Mouse (Mus musculus) lung, postnatal 36 days (tissue): ENCODE measurements around the gene Ptpra.
"Not testable (repeated sequence)": the region's sequence is repeated elsewhere in the genome, so short reads cannot be mapped to it uniquely, and the experiment has no call there.

Source experiments
- DNase-seq: peaks from one replicate; pipeline ENCODE4 v3.0.0; 2022; ENCODE audit warnings: mixed read lengths

Ptpra gene

DNA sequence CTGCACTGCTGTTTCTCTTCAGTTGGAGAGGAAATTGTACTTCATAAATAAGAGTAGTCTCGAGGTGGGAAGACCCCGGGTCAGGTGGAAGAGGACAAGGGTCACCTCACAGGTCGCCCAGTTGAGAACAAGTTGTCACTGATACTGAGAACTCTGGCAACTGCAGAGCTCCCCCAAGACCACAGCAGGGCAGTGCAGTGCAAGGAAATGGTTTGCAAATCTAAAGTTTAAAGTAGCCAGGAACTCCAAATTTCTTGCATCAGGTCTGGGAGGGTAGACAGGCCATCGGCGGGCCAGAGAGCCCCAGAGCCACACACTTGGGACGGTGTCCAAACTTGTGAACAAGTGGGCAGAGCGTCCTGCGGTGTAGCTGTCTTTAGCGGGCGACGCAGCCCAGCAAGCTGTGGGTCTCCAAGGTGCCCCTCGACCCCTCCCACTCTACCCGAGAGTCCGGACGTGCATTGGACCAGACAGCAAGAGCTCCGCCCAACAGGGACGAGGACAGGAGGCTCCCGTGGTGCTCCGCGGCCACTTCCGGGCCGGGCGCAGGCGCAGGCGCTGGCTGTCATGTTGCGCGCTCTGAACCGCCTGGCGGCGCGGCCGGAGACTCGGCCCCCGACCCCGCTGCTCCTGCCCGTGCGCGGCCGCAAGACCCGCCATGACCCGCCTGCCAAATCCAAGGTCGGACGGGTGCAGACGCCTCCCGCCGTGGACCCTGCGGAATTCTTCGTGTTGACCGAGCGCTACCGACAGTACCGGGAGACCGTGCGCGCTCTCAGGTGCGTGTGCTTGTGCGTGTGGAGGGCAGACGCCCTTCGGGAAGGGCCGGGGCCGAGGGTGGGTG lies 113.4 kb downstream of the Ptpra start, which contains the start of gene Mrps26:
Gene Mrps26 (plus strand): TSS at position 531 of the 844 bp plus-strand sequence.
- DNase-seq = peak; percentile 97

DNA sequence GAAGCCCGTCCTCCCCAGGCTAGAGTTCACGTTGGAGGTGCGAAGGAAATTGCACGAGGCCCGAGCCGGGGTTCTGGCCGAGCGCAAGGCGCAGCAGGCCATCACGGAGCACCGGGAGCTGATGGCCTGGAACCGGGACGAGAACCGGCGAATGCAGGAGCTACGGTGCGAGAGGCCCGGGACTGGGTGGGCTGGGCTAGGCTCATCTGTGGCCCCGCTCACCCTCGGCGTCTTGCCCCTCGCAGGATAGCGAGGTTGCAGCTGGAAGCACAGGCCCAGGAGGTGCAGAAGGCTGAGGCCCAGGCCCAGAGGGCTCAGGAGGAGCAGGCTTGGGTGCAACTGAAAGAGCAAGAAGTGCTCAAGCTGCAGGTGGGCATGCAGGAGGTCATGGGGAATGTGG lies 114.0 kb downstream of the Ptpra start:
- DNase-seq = no peak

DNA sequence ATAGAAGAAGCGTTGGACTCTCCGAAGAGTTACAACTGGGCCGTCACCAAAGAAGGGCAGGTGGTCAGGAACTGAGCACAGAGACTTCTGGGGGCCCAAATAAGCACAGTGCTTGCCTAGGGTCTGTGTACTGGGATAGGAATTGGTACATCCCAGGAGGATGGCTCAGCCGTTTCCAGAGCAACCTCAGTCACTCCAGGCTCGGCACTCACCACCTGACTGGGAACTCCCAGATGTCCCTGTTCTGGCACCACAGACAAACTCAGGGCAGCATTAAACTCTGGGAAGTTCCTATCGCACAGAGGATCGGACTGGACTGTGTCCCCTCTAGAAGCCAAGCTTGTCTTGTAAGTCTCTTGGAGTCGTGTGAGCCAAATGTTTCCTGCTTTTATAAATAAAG lies 114.9 kb downstream of the Ptpra start:
- DNase-seq = no peak

DNA sequence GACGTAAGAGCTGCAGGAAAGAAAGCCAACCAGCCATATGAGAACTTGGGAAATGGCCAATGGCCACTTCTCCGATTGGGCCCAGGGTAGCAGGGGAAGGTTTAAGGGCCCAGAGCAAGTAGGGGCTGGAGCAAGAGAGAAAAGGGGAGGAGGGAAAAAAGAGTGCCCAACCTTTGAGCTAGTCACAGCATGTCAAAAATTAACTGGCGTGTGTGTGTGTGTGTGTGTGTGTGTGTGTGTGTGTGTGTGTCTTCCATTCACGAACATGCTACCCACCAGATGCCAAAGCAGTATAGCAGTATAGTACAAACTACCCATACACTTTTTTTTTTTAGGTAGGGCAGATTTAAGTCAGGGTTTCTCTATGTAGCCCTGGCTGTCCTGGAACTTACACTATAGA lies 118.8 kb downstream of the Ptpra start:
- no peak for DNase-seq

DNA sequence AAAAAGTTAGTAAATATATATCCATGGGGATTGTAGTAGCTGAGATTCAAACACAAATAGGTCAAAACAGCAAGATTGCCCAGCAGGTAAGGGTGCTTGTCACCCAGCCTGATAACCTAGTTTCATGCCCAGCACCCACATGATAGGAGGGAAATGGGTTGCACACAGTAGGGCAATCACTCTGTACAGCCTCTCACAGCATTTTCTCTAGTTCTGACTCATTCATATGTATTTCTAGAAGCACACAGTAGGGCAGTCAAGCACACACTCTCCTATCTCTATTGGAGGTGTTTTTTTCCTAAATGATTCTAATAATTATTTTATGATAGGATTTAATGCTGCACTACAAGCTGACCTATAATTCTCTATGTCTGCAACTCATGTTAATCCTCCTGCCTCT lies 119.8 kb downstream of the Ptpra start:
- DNase-seq = no peak

DNA sequence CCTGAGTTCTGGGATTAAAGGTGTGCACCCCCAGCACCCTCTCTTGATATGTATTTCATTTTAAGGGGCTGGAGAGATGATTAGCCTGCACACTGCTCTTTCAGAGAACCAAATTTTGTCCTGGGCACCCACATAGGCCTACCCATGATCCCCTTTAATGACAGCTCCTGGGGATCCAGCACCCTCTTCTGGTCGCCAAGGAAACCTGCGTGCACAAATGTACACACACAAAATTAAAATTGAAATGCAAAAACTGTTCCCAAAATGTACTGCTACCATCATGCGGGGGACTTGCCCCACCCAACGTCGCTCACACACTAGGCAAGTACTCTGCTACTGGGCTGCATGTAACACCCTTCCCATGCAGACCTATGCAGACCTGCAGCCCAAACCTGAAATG lies 124.9 kb downstream of the Ptpra start:
- DNase-seq = no peak

DNA sequence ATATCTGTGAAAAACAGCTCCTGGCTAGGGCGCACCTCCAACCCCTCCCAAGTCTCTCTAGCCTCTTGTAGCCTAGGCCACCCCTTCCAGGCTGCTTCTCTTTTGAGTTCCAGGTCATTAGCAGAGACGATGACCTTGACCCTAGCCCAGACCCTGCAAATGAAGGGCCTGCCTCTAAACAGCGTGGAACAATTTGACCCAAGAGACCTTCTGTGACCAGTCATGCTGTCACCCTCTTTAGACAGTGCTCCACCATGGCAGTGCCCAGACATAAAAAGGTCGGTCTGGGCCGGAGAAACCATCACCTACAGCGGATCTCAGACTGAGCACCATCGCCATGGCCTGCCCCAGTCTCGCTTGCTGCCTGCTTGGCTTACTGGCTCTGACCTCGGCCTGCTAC lies 125.8 kb downstream of the Ptpra start, which contains the start of gene Oxt:
Gene Oxt (plus strand): TSS at position 301 of the 400 bp plus-strand sequence.
- DNase-seq = no peak

DNA sequence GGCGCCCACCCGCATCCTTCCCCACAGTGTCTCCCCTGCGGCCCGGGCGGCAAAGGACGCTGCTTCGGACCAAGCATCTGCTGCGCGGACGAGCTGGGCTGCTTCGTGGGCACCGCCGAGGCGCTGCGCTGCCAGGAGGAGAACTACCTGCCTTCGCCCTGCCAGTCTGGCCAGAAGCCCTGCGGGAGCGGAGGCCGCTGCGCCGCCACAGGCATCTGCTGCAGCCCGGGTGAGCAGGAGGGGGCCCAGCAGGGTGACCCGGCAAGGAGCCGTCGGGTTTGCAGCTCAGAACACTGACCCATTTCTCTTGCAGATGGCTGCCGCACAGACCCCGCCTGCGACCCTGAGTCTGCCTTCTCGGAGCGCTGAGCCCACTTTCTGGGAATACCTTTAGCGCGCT lies 126.5 kb downstream of the Ptpra start:
- not testable (repeated sequence) for DNase-seq

DNA sequence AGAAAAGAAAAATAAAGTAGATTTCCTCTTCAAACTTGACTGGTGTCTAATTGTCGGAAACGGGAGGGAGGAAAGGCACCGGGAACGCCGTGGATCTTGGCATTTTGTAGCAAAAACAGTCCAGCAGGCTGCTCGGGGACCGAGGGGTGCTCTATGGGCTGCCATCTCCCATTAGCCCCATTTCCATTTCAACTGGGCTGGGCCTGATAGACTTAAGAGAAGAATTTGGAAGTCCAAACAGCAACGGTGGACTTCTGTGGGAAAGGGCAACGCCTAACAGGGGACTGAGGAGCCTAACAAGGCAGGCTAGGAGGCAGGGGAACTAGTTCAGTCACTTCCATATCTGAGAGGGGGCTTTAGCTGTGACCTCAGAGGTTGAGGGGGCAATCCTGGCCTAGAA lies 126.9 kb downstream of the Ptpra start:
- no peak for DNase-seq

DNA sequence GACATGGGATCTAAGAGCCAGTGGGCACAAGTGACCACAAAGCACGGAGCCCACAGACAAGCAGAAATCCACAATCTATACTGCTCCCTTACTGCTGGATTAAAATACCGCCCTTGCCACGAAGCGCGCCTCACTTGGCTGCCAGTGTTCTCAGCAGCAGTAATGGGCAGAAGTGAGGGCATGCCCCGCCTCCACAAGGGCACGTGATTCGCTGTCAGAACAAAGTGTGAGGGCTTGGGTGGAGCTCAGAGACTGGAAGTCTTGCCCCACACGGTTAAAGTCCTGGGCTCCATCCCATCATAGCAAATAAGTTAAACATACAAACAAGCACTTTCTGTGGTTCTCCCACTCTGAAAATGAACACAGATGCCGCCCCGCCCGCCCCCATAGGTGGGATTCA lies 127.6 kb downstream of the Ptpra start:
- DNase-seq = peak; percentile 79

DNA sequence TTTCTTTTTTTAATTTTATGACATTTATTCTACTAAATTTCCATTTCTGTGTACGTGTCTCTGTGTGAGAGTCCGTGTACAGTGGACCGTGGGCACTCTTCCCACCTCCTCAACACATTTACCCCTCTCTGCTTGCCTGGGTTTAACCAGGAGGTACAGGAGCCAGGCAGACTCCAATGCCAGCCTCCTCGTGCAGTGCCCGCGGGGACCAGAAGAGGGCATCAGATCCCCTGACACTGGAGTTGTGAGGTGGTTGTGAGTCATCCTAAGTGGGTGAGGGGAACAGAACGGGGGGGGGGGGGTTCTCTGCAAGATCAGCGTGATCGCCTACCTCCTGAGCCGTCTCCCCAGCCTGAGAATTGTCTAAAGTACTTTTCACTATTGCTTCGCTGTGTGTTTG lies 128.1 kb downstream of the Ptpra start:
- peak; percentile 79 for DNase-seq

DNA sequence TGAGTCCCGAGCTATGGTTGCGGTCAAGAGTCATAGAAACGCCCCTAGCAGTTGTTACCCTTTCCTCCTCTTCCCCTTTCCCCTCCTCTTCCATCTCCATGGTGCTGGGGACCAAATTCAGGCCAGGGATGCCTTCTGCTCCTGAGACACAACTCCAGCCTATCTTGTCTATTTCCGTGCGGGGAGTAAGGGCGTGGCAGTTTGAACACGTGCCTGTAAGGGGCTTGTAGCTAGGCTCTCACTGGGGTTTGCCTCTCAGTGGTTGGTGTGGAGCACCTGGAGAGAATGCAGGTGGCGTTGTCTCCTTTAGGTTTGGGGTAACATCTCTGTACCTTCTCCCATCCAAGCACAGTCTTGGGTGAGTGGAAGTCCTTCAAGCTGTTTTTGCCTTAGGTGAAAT lies 129.7 kb downstream of the Ptpra start:
- DNase-seq = no peak

DNA sequence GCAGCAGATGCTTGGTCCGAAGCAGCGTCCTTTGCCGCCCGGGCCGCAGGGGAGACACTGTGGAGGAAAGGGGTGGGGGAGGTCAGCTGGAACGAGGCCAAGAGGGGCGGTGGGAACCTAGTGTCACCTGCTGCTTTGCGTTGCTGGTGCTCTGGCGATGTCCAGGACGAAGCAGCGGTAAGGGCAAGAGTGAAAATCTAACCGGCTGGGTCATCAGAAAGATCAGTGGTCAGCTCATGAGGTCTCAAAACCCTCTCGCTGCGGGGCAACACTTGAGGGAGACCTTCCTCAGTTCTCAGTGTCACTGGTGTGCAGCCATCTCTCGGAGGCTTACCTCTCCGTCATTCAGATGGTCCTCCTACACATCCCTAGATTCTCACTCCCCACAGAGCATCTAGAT lies 131.1 kb downstream of the Ptpra start:
- DNase-seq = no peak

DNA sequence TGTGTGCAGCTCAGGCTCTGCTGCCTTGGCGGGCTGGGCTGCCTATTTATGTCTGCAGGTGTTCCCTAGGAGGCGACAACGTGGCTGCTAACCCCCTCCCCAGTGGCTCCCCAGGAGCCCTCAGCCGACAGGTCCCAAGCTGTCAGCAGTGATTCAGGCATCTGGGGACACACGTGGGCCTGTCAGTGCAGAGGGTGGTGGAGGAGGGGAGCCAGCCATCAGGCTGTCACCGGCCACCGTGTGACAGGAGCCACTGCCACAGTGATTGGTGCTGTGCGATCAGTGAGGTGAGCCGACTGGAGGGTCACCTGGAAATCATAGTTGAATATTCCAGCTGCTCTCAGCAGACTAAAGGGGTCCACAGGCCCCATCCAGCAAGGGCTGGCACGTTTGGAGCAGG lies 132.5 kb downstream of the Ptpra start, which contains the start of gene Avp:
Gene Avp (minus strand): TSS at position 3 of the 400 bp plus-strand sequence.
- DNase-seq = no peak

DNA sequence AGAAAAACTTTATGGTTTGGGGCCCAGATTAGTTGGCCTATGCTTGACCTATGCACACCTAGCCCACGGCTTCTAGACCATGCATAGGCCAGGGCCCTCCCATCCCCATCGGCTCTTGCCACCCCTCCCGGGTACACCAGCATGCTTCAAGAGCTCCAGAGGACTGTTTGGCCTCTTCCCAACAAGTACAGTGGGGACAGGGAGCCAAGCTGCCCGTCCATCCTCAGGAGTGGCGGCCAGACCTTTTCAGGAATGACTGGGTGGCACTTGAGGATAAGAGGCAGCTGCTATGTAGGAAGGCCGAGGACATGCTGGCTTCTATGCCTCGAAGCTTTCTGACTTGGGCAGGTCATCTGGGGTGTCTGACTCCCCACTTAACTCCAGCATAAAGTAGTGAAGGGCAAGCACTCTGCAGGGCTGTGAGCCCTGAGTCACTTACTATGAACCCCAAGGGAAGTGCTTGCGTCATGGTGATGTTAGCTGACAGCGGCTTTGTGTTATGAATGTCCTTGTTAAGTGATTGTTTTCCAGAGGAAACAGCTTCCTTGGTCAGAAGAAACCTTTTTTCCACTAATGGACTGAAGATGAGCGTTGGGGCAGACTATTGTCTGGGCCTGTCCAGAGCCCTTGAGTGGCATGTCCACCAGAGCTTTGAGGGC lies 134.0 kb downstream of the Ptpra start:
- peak; percentile 56 for DNase-seq

DNA sequence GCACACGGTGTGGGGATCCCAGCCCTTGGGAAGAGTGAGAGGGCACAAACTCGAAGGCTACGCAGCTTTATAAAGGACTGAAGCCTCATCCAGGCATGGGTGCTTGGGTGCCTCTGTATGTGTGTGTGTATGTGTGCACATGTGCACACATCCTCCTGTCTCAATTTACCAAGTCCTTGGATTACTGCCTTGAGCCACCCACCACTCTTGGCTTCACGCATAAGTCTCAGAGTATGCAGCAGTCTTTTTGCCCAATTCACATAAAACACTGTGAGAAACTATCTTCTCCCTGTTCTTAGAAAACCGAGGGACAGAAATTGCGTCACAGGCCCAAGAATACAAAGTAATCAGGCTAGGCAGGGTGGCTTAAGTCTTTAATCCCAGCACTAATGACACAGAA lies 135.9 kb downstream of the Ptpra start:
- no peak for DNase-seq

DNA sequence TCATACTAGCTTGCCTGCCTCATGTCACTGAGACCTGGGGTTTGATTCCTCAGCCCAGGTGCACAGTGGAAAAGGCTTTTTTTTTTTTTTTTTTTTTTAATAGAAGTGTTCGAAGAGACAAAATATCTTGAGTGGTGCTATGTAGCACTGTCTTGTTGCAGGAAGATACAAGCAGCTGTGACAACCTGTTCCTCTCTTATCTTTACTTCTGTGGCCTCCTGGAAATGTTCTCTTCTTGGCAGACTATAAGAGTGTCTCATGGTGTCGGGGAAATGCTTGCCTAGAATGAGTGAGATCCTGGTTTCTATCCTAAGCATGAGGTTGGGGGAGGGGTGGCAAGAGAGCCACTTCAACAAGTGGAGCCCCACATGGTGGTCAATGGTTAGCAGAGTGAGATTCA lies 138.3 kb downstream of the Ptpra start:
- no peak for DNase-seq

DNA sequence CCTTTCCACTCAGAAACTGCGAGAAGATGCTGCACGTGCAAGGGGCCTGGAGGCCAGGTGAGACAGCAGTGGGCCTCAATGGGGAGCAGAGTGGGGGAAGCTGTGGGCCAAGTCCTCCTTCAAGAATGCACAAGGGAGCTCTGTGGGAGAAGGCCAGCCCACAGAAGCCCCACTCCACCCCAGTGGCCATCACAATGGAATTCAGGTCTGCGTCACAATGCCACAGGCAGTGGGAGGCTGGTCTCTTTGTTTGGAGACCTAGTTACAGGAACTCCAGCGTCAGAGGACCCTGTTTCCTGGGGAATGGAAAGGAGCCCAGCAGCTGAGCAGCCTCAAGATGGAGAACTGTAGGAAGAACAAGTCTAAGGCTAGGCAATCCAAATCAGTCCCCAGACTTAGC lies 139.1 kb downstream of the Ptpra start:
- no peak for DNase-seq

DNA sequence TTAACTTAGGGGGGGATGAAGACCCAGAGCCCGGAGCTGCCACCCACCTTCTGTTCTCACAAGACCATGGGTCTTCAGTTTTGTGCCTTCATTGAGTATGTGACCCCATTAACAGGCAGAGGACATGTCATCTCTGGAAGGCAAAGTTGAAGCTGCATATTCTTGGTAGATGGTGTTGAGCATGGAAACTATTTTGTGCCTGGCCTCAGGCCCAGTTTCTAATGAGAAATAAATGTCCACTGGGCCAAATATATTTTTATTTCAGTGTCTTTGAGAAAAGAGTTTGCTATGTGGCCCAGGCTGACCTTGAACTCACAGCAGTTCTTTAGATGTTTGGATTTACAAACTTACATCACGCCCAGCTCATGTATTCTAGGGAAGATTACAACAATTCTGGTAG lies 139.7 kb downstream of the Ptpra start:
- no peak for DNase-seq

DNA sequence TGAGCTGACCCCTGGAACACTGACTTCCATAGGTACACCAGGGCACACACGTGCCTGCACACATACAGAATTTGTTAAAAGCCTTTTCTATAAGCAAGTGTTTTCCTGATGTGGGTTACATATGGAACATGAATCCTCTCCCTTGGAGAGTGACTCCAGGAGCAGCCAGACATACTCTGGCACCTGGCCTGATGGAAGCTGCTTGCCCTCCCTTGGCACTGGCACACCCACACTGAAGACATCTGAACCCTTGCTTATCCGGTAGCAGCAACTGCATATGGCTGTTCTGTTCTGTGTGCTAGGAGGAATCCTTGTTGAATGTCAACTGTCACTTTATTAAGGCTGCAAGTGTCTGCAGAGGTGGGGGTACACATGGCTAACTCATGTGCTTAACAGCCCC lies 140.9 kb downstream of the Ptpra start:
- no peak for DNase-seq

DNA sequence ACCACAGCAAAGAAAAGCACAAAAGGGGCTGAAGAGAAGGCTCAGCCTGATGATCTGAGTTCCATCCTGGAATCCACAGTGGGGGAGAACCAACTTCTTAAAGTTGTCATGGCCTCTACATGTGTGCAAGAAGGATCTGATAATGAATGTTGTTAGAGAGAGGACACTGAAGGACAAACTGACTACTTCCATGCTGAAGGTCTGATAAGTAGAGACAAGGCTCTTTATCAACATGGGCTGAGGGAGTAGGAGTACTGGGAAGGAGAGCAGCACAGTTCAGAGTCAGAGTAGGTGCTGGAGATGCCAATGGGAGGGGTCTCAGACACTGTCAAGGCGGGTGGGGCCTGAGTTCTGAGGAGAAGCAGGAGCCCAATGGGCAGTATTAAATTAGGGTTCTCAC lies 145.5 kb downstream of the Ptpra start:
- no peak for DNase-seq

DNA sequence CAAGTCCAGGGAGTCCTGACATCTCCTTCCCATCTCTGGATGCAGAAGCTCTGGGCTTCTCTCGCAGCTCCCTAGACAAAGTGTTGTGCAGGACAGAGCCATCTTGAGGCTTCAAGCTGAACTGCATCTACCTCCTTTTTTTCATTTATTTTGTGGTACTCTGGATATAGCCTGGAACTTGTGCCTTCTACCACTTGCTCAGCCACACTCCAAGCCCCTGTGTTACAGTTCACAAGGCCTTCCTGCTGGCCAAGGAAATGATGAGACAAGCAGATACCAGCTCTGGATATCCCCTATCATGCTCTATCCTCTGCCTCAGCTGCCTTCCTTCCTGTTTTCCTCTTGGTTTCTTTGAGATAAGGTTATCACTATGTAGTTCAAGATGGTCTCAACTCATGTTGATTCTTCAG lies 147.5 kb downstream of the Ptpra start:
- peak; percentile 52 for DNase-seq

DNA sequence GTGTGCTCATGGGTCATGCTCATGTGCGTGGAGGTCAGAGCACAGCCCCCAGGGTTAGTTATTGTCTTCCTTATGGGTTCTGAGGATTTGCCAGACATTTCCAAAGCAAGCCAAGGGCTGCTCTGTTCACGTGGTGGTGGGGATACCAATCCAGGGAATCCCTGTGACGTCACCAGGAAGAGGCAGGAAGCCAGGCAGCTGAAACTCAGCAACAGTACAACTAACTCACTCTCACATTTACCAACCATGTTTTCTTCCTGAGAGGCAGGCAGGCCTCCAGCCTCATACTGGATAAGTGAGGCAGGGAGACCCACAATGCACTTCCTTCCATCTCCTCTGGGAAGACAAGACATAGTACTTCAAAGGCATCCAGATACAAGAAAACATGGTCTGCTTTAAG lies 148.3 kb downstream of the Ptpra start:
- no peak for DNase-seq

DNA sequence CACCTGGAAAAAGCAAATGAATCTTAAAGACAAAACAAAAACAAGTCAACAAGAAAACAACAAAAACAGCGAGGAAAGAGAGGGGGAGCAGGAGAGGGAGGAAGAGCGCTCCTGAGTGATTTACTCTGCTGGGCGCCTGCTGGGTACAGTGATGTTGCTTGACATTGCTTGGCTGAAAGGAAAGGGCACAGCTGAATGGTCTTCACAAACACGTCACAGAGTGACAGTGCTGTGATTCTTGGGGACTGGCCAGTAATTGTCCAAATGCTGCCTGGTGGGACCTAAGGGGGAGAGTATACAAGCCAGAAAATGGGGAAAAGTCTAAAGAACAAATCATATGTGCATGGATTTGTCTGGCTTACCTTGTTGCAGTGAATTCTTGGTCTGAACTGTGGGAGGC lies 152.1 kb downstream of the Ptpra start:
- peak; percentile 32 for DNase-seq
